Mouse (Mus musculus): ENCODE measurements around the gene Kcnc4.

Kcnc4 gene

DNA sequence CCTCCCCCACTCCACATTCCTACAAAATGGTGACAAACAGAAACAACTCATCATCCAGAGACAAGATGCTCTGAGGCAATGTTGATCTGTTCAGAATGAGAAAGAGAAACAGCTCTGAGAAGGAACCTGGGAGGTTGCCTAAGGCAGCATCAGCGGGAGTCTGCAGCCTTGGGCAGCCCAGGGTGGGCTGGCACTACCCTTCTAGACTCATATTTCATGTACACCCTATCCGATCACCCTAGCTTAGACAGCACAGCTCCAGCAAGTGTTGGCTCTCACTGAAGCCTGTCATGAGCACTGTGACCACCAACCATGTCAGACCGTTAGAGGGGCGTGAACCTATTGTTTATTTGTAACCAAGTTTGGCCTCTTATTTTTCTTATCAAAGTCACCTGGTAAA is 5.1 kb downstream of the Kcnc4 start:
- no peak for DNase-seq

DNA sequence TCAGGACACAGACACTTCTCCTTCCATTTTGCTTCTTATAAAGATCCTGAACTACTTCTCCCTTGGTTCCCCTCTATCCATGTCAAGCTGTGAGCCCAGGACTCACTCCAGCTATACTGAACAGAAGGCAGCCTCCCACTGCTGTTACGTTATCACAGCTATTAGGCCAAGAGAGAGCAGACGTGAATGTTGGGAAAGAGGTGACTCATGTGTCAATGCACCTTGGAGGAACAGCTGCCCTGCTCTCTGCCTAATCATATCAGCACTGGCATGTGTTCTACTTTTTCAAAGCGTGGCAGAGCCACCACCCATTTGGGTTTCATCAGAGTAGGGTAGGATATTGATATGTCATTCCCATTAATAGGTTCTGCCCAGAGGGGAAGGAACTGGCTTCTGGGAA is 12.5 kb downstream of the Kcnc4 start:
- DNase-seq, result no peak

DNA sequence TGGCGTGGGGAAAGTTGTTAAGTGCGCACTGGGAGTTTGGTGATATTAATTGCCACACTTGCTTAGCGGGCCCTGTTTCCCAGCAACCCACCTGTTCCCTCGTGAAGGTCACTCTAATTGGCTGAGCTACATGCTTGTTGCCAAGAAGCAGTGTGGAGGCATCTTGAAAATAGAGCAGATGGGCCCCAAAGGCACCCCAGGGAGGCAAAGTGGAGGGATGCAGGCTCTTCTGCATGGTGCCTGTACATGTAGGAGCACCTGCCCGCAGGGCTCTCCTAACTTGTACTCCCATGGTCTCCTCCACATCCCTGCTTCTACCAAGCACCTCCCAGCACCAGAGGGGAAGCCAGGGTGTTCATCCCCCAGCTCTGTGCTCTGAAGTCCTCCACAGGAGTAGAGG is 15.5 kb downstream of the Kcnc4 start:
- no peak for DNase-seq

DNA sequence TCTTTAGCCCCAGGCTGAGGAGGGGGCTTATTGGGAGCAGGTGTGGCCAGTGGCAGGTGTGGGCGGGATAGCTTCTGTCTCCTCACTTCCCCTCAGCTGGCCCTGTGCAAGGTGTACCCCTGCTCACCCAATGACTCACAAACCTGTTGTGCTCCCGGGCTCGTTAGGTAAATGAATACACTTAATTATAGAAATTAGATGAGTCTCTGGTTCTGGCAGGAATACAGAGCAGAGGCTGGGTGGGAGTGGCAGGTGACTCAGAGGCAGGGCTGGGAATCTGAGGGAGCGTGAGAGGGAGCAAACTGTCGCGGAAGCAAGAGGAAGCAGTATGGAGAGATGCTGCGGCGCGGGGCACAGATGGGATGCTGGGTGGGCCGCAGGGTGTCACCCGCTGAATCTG is 17.2 kb downstream of the Kcnc4 start:
- peak; percentile 71 for DNase-seq

DNA sequence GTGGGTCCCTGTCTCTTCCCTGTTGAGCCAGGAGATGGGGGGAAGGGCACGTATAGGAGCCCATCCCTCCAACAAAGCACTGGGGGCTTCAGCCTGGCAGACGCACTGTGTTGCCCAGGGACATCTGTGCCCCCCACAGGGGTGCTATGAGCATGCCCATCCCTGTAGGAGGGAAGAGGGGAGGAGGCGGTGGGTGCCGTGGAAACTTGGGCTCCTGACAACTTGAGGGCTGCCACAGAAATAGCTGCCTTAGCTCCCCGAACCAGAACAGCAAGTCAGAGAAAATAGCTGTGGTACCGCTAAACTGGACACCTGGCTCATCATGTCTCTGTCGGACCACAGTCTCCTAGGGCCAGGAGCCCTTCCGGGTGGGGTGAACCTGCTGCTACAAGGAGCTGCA is 18.0 kb downstream of the Kcnc4 start:
- peak; percentile 29 for DNase-seq

DNA sequence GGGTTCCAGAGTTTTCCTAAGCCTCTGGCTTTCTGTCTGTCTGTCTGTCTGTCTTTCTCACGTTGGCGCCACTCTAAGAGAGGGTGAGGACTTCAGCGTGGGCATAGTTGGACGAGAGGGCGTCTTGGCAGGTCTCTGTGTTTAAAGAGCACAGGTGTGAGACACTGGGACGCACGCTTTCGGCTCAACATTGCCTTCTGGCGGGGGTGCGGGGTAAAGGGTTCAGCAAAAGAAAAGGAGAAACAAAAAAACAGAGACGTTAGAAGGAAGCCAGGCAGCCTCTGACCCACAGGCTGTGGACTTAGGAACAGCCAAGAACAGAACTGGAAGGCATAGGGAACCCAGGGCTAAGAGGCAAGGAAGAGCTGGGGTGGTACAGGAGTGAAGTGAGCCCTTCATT is 20.1 kb downstream of the Kcnc4 start:
- no peak for DNase-seq

DNA sequence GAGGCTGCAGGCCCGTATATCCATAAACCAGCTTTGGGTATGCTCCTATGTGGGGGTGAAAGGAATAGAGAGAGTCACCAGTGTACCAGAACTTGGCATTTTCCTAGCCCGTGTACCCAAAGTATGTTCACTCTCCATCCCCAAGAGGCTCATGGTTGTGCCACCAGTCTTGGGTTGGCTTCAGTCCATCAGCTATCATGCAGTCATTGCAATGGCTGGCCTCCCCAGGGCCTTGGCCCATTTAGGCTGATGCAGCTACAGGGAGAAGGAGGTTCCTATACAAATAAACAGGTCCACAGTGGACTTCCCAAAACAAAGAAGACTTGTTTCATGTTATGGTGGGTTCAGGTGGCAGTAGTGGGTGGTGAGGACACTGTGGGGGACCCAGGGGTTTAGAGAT is 21.7 kb downstream of the Kcnc4 start:
- DNase-seq, result no peak

DNA sequence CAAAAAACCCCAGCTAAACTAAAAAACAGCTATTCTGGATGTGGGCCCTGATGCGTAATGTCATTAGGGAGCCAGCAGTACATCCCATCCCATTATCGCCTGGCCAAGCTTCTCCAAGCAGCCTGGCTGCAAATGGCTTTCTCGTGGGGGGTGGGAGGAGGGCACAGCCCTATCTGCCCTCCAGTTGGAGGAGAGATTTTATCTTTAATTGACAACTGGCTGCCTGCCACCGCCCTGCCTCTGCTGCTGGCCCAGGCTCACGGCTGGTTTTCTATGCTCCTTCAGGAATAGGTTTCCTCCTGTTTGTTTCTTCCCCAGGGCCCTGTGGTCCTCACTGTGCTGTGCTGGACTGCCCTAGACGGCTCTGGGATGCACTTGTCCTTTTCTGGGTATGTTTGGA is 22.9 kb downstream of the Kcnc4 start:
- peak; percentile 33 for DNase-seq

DNA sequence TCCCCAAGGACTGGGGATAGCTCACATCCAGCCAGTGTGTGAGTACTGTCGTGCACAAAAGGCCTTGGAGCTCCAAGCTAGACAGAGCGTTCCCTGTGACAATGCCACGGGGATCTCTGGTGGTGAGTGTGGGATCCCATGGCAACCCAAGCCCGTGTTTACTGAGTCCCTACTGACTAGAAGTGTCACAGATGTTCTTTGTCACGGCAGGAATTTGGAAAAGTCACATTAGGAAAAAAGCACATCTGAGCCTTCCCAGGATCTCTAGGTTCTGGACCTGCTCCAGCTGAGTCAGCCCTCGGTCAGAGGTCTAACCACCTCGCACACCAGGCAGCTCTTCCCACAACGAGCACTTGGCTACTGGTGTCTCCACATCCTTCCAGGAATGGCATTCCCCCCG is 25.7 kb downstream of the Kcnc4 start:
- DNase-seq, result no peak

DNA sequence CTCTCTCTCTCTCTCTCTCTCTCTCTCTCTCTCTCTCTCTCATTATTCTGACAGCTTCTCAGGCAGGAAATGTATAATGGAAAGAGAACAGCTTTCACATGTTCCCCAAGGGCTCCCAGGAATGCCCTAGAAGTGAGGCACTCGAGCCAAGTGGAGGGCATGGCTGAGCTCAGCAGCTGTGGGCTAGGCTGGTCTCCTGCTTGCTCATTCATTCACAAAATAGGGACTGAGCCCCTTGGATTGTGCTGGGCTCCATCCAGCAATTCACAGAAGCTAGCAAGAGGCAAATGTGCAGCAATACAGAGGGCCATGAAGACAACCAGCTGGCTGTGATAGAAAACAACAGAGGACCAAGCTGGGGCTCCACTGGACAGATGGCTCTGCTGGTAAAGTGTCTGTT is 28.1 kb downstream of the Kcnc4 start:
- no peak for DNase-seq

DNA sequence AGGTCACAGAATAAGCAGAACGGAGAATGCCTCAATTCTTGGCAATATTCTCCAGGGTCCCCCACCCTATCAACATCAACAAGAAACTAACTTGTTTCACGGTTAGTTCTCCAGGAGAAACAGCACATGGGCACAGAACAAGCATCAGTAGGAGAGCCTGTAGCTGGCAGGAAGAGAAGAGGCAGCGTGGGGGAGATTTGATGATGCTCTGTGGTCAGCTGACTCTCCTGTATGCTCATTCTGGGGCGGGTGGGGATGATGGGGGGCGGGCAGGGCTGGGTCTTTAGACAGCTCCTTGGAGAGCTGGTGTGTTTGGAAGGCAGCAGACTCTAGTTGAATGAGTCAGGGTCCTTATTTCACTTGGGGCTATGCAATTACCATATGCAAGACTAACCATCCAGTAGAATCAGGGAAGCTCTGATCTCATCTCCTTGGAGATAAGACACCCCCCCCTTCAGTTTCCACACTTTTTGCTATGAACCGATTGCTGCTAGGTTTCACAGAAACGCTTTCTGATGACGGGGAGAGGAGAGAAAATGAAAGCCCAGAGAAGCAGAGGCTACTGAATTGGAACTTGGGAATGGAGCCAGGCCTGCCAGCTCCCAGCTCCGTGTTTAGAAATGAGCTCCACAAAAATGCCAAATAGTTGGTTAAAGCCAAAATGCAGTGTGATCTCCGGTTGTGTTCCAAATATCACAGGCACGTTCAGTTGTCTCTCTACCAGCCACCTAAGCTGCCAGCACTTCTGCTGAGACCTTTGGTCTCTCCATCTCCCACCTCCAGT is 34.9 kb downstream of the Kcnc4 start:
- DNase-seq, result no peak

DNA sequence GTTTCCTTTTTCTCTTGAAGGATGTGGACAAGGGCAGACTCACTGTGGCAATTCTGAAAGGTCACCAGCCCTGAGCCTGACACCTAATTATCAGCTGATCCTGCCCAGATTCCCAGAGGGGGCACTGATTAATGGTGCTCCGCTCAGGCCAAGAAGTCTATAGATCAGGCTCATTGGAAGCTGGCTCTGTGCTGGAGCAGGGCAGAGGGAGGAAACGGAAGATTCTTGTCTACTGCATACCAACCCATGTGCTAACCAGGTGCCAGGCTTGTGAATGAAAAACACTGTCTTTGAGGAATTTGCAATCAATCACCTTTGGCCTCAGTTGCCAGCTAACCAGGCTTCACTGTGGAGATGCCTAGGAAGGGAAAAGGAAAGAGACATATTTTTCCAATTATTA is 39.2 kb downstream of the Kcnc4 start:
- DNase-seq, result no peak

DNA sequence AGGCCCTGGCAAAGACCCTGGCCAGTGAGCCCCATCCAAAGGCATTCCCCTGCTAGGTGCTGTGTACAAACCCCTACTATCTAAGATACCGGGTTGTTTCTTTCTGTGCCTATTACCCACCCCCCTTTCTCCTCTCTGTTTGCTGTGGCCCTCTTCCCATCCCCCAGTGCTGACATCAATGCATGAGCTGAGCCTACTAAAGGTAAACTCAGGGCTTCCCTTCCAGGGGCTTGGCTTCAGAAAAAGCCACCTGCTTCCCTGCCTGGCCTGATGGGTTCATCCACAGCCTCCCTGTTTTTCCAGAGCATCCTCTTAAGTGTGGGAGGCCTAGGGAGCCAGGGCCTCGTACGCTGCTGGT is 42.1 kb downstream of the Kcnc4 start:
- DNase-seq, result no peak

DNA sequence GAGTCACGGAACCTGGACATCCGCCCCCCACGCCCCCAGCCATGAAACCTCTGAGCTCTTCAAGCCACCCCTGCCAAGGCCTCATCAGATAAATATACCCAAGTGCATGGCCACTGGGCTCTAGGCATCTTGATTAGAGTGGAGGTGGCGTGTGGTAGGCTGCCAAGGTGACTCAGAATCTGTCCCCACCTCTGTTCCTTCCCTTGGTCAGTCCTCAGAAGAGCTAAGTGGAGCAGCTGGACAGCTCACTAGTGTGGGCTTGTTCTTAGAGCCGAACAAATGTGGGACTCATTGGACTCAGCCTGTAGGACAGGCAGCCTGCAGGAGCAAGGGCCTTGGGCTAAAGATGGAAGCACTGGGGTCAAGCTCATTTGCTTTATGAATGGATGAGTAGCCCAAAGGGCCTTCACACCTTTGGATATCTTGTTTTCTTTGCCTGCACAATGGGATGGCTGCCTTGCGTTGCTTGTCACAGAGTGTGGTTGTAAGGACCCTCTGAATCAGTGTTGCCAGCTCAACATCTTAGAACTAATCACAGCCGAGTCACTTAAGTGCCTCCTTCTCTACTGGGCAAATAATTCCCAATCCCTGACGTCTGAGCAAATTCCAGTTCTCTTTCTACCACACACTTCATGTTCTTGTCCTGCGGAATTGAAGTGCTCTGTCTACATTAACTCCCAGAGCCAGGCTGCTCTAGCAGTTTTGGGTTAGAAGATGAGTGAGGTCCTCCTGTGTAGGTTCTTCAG is 42.6 kb downstream of the Kcnc4 start:
- no peak for DNase-seq

DNA sequence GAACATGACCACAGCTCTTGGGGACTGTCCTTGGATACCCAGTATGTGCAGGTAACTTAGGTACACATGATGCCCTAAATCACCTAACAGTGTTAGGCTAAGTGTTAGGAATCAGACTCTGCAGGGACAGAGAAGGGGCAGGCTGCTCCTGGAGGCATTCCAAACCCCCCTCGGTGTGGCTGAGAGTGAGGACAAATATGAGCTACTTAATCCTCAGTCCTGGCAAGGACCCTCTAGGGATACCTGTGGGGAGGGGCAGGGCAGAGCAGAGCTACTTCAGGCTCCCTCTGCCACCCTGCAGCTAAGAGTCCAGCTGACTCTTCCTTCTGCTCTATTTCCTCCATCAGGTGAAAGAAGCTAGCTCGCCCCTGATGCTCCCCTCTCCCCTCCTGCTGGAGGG is 46.3 kb downstream of the Kcnc4 start:
- no peak for DNase-seq

DNA sequence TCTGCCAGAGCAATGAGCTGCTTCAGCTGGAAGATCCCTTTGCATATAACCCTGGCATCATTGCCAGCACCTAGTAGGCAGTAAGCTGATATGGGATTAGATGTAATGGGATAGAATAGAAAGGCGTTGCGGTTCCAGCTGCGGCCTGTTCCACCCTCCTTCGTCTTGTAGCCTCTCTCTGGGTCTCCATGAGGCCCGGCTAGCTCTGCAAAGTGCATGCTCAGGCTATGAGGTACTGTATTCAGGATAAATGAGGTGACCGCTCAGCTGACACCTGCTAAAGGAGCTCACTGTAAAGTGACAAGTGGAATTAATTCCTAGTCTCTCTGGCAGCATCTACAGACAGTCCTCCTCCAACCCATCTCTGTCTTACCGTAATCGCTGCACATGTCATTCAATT is 46.8 kb downstream of the Kcnc4 start:
- no peak for DNase-seq

DNA sequence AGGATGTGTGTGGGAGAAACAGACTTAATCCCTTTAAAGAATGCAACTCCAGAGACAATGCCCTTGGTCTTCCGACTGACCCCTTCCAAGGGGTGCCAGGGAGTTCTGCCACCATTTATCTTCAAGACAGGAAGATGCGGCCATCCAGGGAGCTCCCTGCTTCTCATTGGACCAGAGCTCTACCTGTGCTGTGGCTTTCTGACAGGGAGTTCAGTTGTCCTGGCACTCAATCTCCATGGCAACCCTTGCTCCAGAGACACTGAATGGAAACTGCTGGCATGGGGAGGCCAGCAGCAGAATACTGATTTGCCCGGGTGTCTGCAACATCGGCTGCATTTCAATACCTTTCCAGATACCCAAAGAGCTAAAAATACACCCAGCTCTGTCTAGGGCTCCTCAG is 47.7 kb downstream of the Kcnc4 start:
- no peak for DNase-seq

DNA sequence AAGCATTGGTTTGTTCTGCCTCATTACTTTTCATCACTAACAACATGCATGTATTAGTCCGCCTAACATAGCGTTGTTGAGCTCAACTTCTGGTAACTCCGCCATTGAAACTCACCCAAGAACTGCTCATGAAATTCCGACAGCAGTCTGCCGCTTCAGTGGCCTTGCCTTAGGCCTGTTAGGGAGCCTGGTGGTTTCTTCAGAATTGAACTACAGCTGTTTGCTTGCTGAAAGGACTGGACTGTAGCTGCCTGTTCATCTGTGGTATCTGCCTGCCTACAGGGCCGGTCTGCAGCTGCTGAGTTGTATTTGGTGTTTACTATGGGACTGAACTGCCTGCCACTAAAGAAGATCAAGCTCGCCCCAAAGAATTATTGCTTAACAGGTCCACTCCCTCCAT is 58.0 kb downstream of the Kcnc4 start:
- no peak for DNase-seq

DNA sequence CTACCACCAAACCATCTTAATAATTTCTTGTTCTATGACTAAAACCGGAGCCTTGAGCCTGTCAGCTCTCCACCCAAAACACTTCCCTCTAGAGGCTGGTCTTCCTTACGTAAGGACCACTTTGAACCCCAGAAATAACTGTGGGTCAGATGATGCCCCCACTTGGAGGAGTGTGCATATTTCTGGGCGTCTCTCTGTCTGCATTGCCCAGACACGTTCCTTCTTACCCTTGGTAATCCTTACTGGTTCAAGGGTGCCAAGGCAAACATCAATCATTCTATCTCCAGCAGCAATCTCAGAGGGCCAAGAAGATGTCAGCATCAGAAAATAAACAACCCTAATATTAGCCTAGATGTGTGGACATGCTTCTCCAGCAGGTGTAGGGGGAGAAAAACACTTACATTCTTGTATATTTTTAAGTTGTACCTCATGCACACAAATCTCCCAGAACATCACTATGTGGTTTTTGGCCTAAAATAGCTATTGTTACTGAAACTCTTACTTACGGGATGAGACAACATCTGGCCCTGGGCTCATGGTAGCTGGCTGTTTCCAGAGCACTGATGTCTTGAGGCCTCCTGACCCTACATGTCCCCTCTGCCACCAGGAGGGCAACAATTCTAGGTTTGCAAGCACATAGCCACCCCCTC is 59.2 kb downstream of the Kcnc4 start:
- no peak for DNase-seq

DNA sequence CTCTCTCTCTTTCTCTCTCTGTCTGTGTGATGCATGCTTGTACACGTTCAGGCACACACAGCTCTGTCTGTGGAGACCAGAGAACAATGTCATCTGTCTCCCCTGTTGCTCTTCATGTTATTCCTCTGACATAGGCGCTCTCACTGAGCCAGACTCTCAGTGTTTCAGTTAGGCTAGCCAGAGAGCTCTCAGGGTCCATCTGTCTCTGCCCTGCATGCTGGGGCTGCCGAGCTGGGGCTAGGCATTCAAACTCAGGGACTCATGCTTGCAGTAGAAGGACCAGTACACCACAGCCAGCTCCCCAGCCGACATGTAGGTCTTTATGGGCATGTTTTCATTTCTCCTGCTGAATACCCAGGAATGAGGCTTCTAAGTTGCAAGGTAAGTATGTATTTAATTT is 68.2 kb downstream of the Kcnc4 start:
- DNase-seq, result no peak
